Mouse (Mus musculus) left cerebral cortex, postnatal 25 days (tissue): ENCODE measurements around the gene Smoc1. TPM values are rescaled to one million over a fixed set of nuclear protein-coding genes. Genes with fewer than 3 reads are reported as not detected.

Source experiments
- DNase-seq, 2 experiments: peaks; one replicate each; pipeline ENCODE4 v3.0.0; 2022; ENCODE audit warnings: low spot score in 2 of 2, mixed read lengths in 1 of 2
- intact Hi-C: fragments of 180-260 bp; cut with DNase I; formaldehyde crosslinking; loops from one replicate; pipeline ENCODE4 v1.15.1; 2025
- total RNA-seq, 2 experiments: library from RNA; stranded (reverse); gene quantifications; 2 replicates each; pipeline ENCODE4 v1.2.3; 2021

Gene Smoc1
- total RNA-seq, 2 experiments from 2014 or later, result 7.3 to 9.3 TPM

GRCm38 (mm10) chr12:81193968-81194367 lies 167.4 kb downstream of the Smoc1 start:
- intact Hi-C loops, result loop anchor here (10.0 kb wide), 1 partner anchor 341 kb away; the partner anchor contains the start of genes Gm20498 and Synj2bp
- no peak for DNase-seq

- intact Hi-C loops, result loop anchor here (10.0 kb wide), 1 partner anchor 337 kb away; the partner anchor contains the start of genes Gm20498 and Synj2bp
- DNase-seq, result no peak
These were observed 171.0 kb downstream of the Smoc1 start for GRCm38 (mm10) chr12:81197468-81198075.

- intact Hi-C loops, result loop anchor here (1.0 to 10.0 kb wide), 2 partner anchors 203 to 335 kb away; partner anchors contain the start of genes Gm20498 and Synj2bp
- DNase-seq, result peak; percentile 81 to 89
These were observed 172.8 kb downstream of the Smoc1 start for GRCm38 (mm10) chr12:81199280-81199955.

- no peak for DNase-seq
- intact Hi-C loops, result no loop called here
These were observed 176.6 kb downstream of the Smoc1 start for GRCm38 (mm10) chr12:81203226-81203625.

GRCm38 (mm10) chr12:81205619-81206560 lies 179.3 kb downstream of the Smoc1 start:
- no peak for DNase-seq
- intact Hi-C loops, result loop anchor here (5.0 kb wide), 1 partner anchor 126 kb away; the partner anchor contains the start of gene Slc8a3

GRCm38 (mm10) chr12:81208559-81208958 lies 182.0 kb downstream of the Smoc1 start:
- intact Hi-C loops, result loop anchor here (5.0 kb wide), 1 partner anchor 124 kb away; the partner anchor contains the start of gene Slc8a3

GRCm38 (mm10) chr12:81219339-81219738 lies 192.7 kb downstream of the Smoc1 start:
- intact Hi-C loops, result no loop called here
- no peak for DNase-seq

More at GRCm38 (mm10) chr12:81208559-81208958, 182.0 kb downstream of the Smoc1 start:
- DNase-seq, result peak in 1 of 2 experiments; percentile 84

- intact Hi-C loops, result no loop called here
- no peak for DNase-seq
These were observed 196.7 kb downstream of the Smoc1 start for GRCm38 (mm10) chr12:81223276-81223675.

GRCm38 (mm10) chr12:81224843-81225242 lies 198.2 kb downstream of the Smoc1 start:
- intact Hi-C loops, result no loop called here
- DNase-seq, result no peak

- intact Hi-C loops, result no loop called here
- DNase-seq, result no peak
These were observed 199.5 kb downstream of the Smoc1 start for GRCm38 (mm10) chr12:81225966-81226577.

GRCm38 (mm10) chr12:81226590-81226989 lies 200.0 kb downstream of the Smoc1 start:
- DNase-seq, result peak; percentile 19 to 52
- intact Hi-C loops, result no loop called here

- peak; percentile 71 to 95 for DNase-seq
- intact Hi-C loops, result loop anchor here (1.0 kb wide), 1 partner anchor 96 kb away; no protein-coding TSS in a partner anchor
These were observed 201.3 kb downstream of the Smoc1 start for GRCm38 (mm10) chr12:81227767-81228460.

- DNase-seq, result no peak
- intact Hi-C loops, result no loop called here
These were observed 207.3 kb downstream of the Smoc1 start for GRCm38 (mm10) chr12:81233746-81234380.

- peak in 1 of 2 experiments; percentile 48 for DNase-seq
- intact Hi-C loops, result no loop called here
These were observed 209.1 kb downstream of the Smoc1 start for GRCm38 (mm10) chr12:81235456-81236330.
